Mouse (Mus musculus): Measurements from ENCODE around the gene Slc22a20.

GRCm38 (mm10) chr19:5986043-5986442, at the start of gene Slc22a20:
- TF ChIP-seq CTCF (IDR thresholded peaks at IDR 0.05; ENCODE audit: low read depth, low read length): no peak
- no peak for TF ChIP-seq GATA2 (IDR thresholded peaks at IDR 0.05; ENCODE audit: borderline replicate concordance, low read depth, low read length)
- no peak for TF ChIP-seq GATA1 (IDR thresholded peaks at IDR 0.05; ENCODE audit: borderline replicate concordance, low read length)
